Mouse (Mus musculus): ENCODE results near the gene Ahcyl2. TPM values are rescaled to one million over a fixed set of nuclear protein-coding genes. Genes with fewer than 3 reads are reported as not detected.
A peak's percentile ranks its signal among the peaks of the same experiment; 100 is the strongest.

Ahcyl2 gene
- total RNA-seq, 2 experiments from 2014 or later: 72.1 to 79.0 TPM

DNA sequence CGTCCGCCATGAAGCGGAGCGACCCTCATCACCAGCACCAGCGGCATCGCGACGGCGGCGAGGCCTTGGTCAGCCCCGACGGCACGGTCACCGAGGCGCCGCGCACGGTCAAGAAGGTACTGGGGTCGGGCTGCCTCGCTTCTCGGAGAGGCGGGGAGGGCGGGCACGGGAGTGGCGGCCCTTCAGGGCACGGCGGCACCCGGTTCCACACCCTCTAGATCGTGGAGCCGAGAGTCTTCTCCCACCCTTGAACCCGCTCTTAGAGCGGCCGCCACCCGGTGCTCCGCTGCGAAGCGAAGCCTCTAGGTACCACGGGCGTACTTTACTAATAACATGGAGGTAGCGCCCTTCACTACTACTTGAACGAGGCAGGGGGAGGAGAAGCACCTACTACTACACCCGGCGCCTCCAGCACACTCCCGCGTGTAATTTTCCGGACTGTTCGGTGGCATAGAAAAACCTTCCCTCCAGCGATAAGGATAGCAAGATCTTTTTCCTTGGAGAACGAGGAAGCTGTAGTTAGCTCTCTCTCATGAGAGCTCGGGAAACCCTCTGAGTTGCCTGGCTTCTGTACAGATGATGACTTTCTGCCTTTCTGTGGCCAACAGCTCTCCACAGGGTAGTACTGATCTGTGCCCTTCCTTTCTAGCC lies 1.1 kb downstream of the Ahcyl2 start:
- DNase-seq: peak; percentile 63

DNA sequence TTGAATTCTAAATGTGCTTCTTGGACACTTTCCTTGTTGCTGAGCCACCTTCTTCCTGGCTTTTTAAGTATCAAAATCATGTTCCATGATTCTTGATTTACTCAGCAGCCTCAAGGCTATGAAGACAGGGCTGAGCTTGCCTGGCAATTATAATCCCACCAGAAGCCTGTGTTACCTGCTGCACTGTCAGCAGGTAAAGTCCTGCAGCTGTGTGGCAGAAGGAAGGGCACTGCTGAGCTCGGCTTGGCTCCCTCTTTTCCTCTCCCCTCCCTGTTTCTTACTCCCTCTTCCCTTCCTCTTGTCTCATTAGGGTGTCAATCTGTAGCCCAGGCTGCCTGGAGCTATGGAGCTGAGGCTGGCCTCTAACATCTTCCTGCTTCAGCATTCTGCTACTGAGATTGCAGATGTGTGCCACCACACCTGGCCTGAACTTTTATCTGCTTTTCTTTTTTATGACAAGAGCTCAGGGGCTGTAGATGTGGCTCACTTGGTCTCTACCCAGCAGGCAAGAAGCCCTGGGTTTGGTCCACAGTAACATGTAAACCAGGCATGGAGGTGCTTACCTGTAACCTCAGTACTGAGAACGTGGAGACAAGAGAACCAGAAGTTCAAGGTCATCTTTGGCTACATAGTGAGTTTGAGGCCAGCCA lies 3.0 kb downstream of the Ahcyl2 start:
- DNase-seq: no peak

DNA sequence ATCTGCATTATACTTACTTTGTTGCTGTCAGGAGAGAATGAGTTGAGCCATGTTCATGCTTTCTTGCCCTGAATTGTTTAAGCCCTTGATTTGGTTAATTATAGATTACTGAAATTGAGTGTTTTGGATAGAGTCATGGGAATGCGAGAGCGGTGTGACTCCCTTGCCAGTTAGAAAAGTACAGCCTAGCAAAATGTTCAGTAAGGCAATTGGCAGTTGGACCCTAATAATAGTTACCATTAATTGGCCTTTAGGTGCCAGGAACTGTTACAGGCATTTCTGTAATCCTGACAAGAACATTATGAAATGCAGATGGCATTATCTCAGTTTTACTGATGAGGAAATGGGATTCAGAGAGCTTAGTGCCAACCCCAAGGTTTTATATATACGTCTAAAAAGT lies 4.4 kb downstream of the Ahcyl2 start:
- no peak for DNase-seq

DNA sequence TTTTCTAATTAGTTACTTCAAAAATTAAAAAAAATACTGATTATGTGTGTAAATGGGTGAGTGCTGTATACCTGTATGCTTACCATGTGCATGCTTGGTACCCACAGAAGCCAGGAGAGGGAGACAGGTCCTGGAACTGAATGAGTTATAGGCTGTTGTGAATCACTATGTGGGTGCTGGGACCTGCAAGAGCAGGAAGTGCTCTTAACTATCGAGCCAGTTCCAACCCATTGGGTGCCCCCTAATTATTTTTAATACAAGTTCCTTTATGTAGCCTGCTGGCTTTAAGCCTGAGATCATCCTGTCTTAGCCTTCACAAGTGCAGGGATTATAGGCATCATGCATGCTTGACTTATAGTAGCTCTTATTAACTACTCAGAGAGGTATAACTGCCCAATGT lies 6.3 kb downstream of the Ahcyl2 start:
- no peak for DNase-seq

DNA sequence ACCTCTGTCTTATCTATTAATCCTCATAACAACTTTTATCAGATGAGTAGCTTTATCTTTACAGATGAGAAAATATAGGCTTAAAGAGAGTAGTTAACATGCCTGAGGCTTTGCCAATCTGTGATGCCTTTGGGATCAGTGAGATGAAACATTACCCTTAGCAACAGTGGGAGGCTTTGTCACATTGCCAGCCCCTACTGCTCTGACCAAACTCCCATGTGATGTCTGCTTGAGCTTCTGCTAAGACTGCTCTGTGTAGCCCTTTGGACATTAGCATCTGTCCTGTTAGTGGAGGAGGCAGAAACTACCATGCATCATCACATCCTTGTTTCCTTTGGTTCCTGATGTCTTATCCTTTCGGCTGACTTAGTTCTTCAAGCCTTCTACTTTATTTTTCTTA lies 7.8 kb downstream of the Ahcyl2 start:
- peak; percentile 62 for DNase-seq

DNA sequence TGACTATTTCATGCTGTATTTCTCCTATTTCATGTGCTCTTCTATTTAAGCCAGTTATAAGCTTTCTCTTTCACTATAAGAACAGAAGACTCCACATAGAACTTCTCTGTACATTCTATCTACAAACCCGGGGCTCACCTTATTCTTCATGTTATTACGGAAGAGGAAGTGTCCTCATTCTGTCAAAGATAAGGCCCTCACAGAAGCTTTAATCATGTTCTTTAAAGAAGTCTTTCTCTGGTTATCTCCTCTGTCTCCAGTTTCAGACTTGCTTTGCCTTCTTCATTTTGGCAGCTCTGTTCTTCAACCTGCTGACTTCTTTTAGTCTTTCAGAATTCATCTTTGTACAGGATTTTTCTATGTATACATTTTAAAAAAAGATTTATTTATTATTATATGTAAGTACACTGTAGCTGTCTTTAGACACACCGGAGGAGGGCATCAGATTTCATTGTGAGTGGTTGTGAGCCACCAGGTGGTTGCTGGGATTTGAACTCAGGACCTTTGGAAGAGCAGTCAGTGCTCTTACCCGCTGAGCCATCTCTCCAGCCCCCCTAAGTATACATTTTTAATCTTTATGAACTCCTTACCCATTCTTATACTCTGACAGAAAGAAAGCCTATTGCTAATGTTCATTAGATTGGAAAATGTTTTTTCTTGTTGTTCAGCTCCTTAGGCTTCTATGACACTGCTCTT lies 8.9 kb downstream of the Ahcyl2 start:
- no peak for DNase-seq

DNA sequence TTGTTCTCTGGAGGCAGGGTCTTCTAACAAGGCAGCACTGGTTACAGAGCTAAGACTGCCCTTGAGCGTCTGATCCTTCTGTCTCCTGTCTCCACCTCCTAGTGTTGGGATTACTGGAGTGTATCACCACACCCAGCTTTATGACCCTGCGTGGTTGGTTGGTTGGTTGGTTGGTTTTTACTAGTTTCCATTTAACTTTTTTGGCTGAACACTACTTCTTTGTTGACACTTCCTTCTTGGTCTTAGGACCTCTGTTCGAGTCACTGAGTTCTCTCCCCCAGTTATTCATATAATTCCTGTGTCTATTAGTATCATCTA lies 9.4 kb downstream of the Ahcyl2 start:
- DNase-seq: no peak

DNA sequence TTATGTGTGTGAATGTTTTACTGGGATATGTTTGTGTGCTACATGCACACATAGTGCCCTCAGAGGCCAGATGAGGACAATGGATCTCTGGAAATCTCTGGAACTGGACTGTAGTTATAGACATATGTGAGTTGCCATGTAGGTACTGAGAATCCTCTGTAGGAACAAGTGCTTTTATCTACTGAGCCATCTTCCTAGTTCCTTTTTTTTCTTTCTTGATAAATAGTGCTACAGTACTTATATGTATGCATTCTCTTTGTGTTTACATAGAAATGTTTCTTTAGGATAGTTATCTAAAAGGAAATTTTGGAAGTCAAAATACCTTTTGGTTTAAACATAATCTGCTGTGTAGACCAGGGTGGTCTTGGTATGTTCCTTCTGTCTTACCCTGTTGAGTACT lies 12.3 kb downstream of the Ahcyl2 start:
- DNase-seq: no peak

DNA sequence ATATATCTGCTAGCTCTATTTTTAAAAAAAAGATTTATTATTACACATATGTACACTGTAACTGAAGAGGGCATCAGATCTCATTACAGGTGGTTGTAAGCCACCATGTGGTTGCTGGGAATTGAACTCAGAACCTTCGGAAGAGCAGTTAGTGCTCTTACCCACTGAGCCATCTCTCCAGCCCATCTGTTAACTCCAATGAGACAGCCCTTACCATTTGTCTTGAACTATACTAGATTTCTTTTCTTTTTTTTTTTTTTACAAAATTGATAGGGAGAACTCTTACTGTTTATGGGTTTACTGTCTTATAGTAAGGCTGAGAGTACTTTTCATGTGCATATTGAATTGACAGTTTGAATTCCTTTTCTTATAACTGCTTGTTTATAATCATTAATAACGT lies 12.8 kb downstream of the Ahcyl2 start:
- no peak for DNase-seq

DNA sequence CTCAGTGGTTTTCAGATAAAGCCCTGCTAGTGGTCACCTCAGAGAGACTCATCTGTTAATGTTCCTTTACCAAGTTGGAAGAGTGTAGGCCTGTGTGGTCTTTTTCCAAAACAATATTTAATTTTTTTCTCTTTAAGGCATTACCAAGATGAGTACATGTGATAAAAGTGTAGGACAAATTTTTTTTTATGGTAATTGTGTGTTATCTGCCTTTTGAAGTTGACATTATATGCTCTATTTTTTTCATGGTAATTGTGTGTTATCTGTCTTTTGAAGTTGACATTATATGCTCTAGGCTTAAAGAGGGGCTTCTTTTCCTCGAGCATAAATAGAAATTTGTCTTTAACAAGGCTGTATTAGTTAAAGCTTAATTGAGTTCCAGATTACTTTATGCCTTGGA lies 14.4 kb downstream of the Ahcyl2 start:
- DNase-seq: no peak

DNA sequence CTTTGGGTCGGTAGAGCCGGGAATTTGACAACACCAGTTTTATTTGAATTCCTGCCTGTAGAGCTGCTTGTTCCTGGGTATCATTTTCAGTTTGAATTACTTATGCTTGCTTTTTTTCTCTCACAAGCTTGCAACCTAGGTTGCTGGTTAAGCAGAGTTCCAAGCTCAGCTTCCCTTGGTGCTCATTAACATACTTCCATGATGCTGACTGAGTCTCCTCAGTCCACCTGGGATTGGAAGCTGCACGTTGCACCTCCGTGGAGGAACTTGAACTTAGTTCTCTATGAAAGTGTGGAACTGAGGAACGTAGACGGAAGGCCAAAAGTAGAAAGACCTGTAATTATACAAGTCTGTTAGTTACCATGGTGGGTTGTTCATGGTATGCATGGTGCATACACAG lies 16.1 kb downstream of the Ahcyl2 start:
- no peak for DNase-seq

DNA sequence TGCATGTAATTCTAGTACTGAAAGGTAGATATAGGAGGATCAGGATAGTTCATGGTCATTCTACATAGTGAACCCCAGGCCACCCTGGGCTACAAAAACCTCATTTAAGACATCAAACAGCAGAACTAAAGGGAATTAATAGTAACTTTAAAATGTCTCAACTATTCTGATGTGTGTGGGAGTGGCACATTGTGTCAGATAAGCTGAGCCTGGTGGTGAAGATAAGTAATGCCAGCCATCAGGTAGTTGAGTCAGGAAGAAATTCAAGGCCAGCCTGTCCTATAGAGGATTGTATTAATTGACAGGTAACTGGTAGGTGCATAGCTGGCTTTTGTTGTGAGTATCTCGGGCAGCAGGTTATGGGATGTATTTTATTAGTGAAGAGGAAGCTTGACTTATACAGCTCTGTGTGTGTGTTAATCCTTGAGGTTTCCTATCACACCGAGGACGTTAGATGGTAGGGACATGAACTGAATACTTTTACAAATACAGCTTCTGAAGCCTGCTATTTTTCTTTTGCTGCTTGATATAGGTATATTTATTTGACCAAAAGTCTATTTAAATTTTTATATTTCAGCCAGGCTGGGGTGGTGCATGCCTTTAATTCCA lies 16.7 kb downstream of the Ahcyl2 start:
- no peak for DNase-seq

DNA sequence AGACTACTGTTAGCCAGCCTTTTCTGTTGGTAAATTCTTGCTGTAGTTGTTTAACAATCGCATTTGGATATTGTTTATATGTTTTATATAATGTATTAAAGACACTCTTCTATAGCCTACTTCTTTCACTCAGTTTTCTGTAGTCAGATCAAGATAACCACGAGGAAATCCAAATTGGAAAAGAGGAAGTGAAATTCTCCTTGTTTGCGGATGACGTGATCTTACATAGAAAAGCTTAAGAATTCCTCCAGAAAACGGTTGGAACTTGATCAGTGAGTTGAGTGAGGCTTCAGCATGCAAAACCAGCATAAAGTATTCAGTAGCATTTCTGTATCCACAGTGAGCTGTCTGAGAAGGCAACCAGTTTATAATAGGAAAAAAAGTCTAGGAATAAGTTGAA lies 17.9 kb downstream of the Ahcyl2 start:
- DNase-seq: no peak

DNA sequence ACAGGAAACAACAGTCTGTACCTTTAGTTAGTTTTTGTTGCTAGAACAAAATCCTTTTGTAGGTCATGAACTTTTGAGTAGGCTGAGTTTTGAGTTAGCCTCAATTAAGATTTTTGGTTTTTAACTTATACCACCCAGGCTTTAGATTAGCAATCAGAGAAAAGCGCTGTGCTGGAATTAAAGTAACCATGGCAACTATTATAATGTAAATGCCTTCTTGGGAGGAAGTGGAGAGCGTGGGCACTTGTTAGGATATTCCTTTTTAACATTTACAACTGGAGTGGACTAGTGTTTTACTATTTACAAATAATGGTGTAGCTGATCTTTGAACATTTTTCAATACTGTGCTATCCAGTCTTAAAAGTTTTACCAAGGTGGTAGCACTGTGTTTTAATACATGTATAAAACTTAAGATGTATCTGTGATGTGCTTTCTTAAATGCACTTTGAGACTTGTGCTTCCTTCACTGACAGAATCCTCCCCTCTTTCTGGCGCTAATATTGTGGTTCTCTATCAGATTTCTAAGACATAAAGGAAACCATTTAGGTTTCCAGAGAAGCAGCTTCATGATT lies 21.1 kb downstream of the Ahcyl2 start:
- DNase-seq: no peak

DNA sequence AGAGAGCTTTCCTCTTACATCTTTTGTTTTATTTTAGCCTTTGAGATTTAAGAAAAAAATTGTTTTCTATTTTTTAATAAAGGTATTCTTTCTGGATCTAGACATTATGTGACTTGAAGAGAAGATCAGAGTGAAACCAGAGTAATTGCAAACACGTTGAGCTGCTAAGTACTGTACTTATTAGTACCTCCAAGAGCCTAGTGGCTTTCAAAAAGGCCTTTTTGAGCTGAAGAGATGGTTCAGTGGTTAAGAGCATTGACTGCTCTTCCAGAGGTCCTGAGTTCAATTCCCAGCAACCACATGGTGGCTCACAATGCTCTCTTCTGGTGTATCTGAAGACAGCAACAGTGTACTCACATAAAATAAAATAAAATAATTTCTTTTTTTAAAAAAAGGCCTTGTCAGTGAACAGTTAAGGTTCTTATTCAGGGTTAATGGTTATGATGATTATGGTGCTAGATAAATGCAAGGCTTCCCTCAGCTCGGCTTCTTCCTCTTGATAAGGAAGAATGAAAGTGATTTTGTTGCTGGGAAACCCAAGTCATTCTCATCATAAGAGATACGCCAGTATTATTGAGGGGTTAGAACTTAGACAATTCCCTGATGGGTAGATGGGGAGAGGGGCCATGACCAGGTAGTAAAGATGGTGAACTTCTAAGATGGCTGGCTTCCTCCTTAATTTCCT lies 22.3 kb downstream of the Ahcyl2 start:
- no peak for DNase-seq

DNA sequence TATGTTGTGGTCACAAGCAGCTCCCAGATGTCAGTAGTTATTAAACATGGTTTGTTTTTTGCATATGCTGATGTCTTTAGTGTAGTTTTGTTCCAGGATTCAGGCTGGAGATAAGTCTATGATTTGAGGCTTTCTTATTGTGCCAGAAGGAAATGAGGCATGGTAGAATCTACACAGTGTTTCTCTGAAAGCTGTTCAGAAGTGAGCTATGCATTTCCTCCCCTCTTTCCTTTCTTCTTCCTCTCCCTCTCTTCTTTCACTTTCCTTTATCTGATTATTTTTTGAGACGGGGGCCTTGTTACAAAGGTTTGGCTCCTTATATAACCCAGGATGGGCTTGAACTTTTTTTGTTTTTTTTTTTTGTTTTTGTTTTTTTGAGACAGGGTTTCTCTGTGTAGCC lies 25.7 kb downstream of the Ahcyl2 start:
- no peak for DNase-seq

DNA sequence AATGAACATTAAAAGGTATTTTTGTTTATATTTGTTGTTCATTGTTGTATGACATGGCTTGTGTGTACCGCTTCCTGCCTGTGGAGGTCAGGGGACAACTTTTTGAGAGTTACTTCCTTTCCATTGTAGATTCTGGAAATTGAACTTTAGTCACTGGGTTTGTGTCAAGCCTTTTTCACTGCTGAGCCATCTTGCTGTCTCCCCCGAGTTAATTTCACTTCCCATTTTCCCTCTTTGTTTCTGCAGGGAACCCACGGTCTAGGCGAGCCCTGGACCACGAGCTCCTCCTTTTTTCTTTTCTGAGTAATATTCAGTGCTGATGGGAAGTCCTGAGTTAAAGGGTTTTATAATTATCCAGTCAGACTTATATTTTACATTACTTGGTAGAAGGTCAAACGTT lies 26.8 kb downstream of the Ahcyl2 start:
- no peak for DNase-seq

DNA sequence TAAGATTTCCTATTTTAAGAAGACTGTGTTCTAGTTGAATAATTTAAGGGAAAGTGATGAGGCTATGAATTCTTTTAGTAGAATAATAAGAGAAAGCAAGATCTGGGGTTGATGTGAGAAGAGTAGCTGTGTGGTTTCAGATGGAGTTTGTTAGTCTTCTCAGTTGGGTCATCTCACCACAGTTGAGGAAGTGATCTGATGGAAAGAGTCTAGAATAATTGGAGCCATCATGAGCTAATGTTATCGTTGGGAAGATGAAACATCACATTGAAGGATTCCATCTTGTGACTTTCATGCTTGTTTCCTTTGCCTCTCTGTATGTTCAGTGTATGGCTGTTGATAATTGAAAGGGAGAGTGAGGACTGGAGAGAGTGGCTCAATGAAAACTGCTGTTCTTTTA lies 35.2 kb downstream of the Ahcyl2 start:
- DNase-seq: no peak

DNA sequence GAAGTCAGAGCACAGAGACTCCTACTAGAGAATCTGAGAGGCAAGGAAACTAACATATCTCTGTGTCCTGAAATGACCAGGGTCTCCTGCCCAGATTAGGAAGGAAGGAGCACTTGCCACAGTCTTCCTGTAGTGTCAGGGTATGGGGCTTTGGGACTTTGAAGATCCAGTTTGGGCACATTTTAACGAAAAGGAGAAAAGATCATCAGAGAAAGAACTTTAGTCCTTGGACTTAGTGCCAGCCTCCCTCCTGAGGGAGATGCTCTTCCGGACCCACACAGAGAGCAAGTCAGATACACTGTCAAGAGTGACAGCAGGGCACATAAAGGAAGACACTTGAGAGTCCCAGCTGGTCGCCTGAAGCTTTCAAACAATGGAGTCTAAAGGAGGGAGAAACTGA lies 36.2 kb downstream of the Ahcyl2 start:
- DNase-seq: no peak

DNA sequence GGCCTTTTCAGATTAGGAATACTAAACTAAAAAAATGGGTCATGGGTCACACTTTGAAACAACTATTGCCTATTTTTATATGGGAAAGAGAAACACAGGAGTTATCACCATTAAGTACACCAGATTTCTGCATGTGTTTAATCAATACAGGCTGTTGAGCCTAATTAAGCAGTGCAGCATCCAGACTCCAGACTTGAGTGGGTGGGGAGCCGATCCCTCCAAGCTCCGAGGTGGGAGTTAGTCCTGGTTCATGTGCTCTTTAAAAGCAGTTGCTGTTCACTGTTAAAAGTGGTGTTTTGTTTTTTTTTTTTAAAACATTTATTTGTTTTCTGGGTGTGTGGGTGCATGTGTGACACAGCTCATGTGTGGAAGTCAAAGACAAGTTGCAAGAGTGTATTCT lies 37.6 kb downstream of the Ahcyl2 start:
- no peak for DNase-seq

DNA sequence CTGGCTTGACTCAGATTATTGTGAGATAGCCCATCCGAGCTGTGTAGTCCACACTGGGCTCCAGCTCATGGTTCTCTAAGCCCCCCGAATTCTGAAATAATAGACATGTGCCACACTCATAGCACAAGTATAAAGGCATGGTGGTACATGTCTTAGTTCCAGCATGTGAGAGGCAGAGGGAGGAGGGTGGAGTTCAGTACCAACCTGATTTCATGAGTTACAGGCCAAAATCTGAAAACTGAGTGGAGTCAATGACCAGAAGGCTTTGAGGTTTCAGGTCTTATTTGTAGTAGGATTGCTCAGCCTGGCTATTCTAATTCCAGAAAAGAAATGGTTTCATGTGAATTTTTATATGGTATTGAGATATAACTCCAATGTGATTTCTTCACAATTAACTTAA lies 44.3 kb downstream of the Ahcyl2 start:
- DNase-seq: no peak

DNA sequence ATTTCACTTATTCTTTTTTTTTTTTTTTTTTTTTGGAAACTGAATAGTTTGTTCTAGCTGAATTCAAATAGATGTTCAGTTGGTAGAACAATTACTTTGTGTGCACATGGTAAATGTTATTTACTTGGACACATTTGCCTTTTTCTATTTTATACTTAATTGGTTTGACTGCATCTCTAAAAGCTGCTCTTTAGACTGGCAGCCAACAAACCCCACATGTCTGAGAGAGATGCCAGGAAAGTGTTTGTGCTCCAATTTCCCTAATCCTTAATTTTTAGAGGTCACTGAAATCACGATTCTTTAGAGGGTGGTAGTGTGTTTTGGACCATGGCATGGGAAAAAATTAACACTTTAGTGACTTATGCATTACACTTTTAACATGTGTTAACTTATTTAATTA lies 44.8 kb downstream of the Ahcyl2 start:
- no peak for DNase-seq

DNA sequence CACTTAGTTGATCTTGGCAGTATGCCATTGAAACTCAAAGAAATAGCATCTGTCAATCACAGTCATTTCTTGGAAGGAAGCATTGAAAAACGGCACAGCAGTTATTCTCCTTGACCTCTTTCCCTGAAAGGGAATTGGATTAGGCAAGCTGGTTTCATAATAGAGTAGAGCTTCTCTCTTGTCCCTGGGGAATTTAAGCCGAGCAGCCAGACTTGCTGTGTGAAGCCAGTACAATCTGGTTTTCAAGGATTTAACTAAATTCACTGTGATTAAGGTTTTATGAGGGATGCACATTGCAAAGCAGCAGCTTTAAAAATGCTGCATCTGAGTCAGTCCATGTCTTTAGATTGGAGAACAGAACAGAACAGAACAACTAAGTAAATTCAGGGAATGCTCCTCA lies 46.8 kb downstream of the Ahcyl2 start:
- peak; percentile 39 for DNase-seq

Measured in adrenal gland, postnatal 10 days (tissue).